Mouse (Mus musculus) forebrain, embryonic 14.5 days (tissue): ENCODE data around the gene Fn3k. TPM values are rescaled to one million over a fixed set of nuclear protein-coding genes. Genes with fewer than 3 reads are reported as not detected.

Experiments used
- ATAC-seq: fragments of 200-750 bp; cut with Nextera tagmentation; 2 replicates; pipeline ENCODE4 v1.8.0; 2017; ENCODE audit warnings: mild to moderate bottlenecking, moderate library complexity
- DNase-seq: peaks from one replicate; pipeline ENCODE4 v3.0.0-alpha.2; 2015; ENCODE audit warnings: low spot score
- H3K27ac ChIP-seq: fragments of 300-500 bp; sonication (generic); 2 replicates; pipeline ENCODE4 v1.5.1; 2014; ENCODE audit warnings: low read depth, mild to moderate bottlenecking, control low read depth, low read length, moderate library complexity
- H3K27me3 ChIP-seq: fragments of 300-500 bp; sonication (generic); replicated peaks from 2 replicates; pipeline ENCODE4 v1.6.1; 2014; ENCODE audit warnings: low read length, control low read depth, mixed read lengths; ENCODE audit not compliant: control insufficient read depth, insufficient read depth
- H3K36me3 ChIP-seq: fragments of 300-500 bp; sonication (generic); 2 replicates; pipeline ENCODE4 v1.6.1; 2014; ENCODE audit warnings: low read length, control low read depth; ENCODE audit not compliant: control insufficient read depth, insufficient read depth
- H3K4me1 ChIP-seq: fragments of 300-500 bp; sonication (generic); 2 replicates; pipeline ENCODE4 v1.6.1; 2014; ENCODE audit warnings: antibody characterized with exemption, low read length, control low read depth; ENCODE audit not compliant: control insufficient read depth, insufficient read depth
- H3K4me2 ChIP-seq: fragments of 300-500 bp; sonication (generic); 2 replicates; pipeline ENCODE4 v1.6.1; 2014; ENCODE audit warnings: mild to moderate bottlenecking, control low read depth, low read length
- H3K4me3 ChIP-seq: fragments of 300-500 bp; sonication (generic); 2 replicates; pipeline ENCODE4 v1.5.1; 2014; ENCODE audit warnings: low read depth, low read length, control low read depth
- H3K9ac ChIP-seq: fragments of 300-500 bp; sonication (generic); 2 replicates; pipeline ENCODE4 v1.6.1; 2014; ENCODE audit warnings: mild to moderate bottlenecking, low read length, control low read depth, moderate library complexity
- H3K9me3 ChIP-seq: fragments of 300-500 bp; sonication (generic); replicated peaks from 2 replicates; pipeline ENCODE4 v1.6.1; 2016; ENCODE audit warnings: low read length, control low read depth, mixed read lengths; ENCODE audit not compliant: control insufficient read depth
- WGBS: fragments of 180-500 bp; shearing (Covaris S2); extraction: QIAGEN DNeasy Blood & Tissue Kit; methylation state at CpG from one replicate; pipeline ENCODE4 v1.1.7; 2014; 5-methylcytosine and 5-hydroxymethylcytosine counted together
- polyA plus RNA-seq: library from polyadenylated mRNA; unstranded; fragments of >200 nt; fragmentation: Nextera tagmentation; extraction: Ambion mirVana; gene quantifications from 2 replicates; pipeline ENCODE4 v1.2.1, GENCODE M21; 2014

Gene Fn3k
- polyA plus RNA-seq, 1 experiment from 2014 or later, result 2.6 TPM

- no peak overlapping the region for H3K4me2 ChIP-seq
- H3K9ac ChIP-seq, result no peak overlapping the region
- no peak for ATAC-seq
- no peak overlapping the region for H3K4me3 ChIP-seq
- H3K4me1 ChIP-seq, result no peaks in the 10 kb centered on the region
- H3K27me3 ChIP-seq, result no peaks in the 10 kb centered on the region
- no peak for DNase-seq
- H3K9me3 ChIP-seq, result no peaks in the 10 kb centered on the region
- no peaks in the 10 kb centered on the region for H3K36me3 ChIP-seq
- WGBS, result 85% methylated on average over 4 of the region's 4 CpGs
- no peak overlapping the region for H3K27ac ChIP-seq
Observed at GRCm38 (mm10) chr11:121441653-121442052, 6.9 kb downstream of the Fn3k start.

GRCm38 (mm10) chr11:121442076-121442475 lies 7.4 kb downstream of the Fn3k start:
- no peak for ATAC-seq
- H3K36me3 ChIP-seq, result no peaks in the 10 kb centered on the region
- H3K9ac ChIP-seq, result no peak overlapping the region
- WGBS, result 77% methylated on average over 2 of the region's 2 CpGs
- H3K27ac ChIP-seq, result no peak overlapping the region
- H3K4me2 ChIP-seq, result no peak overlapping the region
- no peaks in the 10 kb centered on the region for H3K4me1 ChIP-seq
- DNase-seq, result no peak
- no peak overlapping the region for H3K4me3 ChIP-seq
- H3K27me3 ChIP-seq, result no peaks in the 10 kb centered on the region
- H3K9me3 ChIP-seq, result no peaks in the 10 kb centered on the region

GRCm38 (mm10) chr11:121451216-121451726 lies 16.6 kb downstream of the Fn3k start:
- 22% methylated on average over 9 of the region's 9 CpGs for WGBS
- ATAC-seq, result no peak; the same call in 1 of the 2 replicates

GRCm38 (mm10) chr11:121451753-121452635 lies 17.3 kb downstream of the Fn3k start, which contains the start of gene Tbcd:
Tbcd (plus strand) TSS chr11:121451949.
- under 1% methylated on average over 58 of the region's 58 CpGs for WGBS
- Histone ChIP-seq H3K4me1 (peaks cover 11% of the 10 kb centered on the region), H3K27ac (peak within 1 kb of the TSS; percentile 84), H3K27me3 (no peaks in the 10 kb centered on the region), H3K36me3 (peaks cover 4% of the 10 kb centered on the region; the same call in 1 of the 2 replicates), H3K9ac (peak within 1 kb of the TSS; percentile 80), H3K4me2 (peak within 1 kb of the TSS; percentile 64), H3K9me3 (no peaks in the 10 kb centered on the region), H3K4me3 (peak within 1 kb of the TSS; percentile 84)
- DNase-seq (peak; percentile 96), ATAC-seq (peak; percentile 96)

More at GRCm38 (mm10) chr11:121451216-121451726, 16.6 kb downstream of the Fn3k start:
- H3K9me3 ChIP-seq, result no peaks in the 10 kb centered on the region
- peak overlapping the region; percentile 80 for H3K9ac ChIP-seq
- H3K4me2 ChIP-seq, result peak overlapping the region; percentile 64
- no peaks in the 10 kb centered on the region for H3K27me3 ChIP-seq
- H3K36me3 ChIP-seq, result peaks cover 4% of the 10 kb centered on the region; the same call in 1 of the 2 replicates
- H3K27ac ChIP-seq, result peak overlapping the region; percentile 84; the same call in 1 of the 2 replicates
- peak overlapping the region; percentile 84 for H3K4me3 ChIP-seq
- no peak for DNase-seq
- peaks cover 11% of the 10 kb centered on the region for H3K4me1 ChIP-seq

GRCm38 (mm10) chr11:121457874-121458273 lies 23.2 kb downstream of the Fn3k start:
- no peak for DNase-seq
- Histone ChIP-seq H3K9me3 (no peaks in the 10 kb centered on the region), H3K36me3 (peaks cover 46% of the 10 kb centered on the region), H3K4me2 (no peak overlapping the region), H3K4me1 (peaks cover 6% of the 10 kb centered on the region; the same call in 1 of the 2 replicates), H3K27ac (no peak overlapping the region), H3K9ac (no peak overlapping the region), H3K27me3 (no peaks in the 10 kb centered on the region), H3K4me3 (no peak overlapping the region)
- no peak for ATAC-seq
- WGBS, result 92% methylated on average over 3 of the region's 3 CpGs

- no peaks in the 10 kb centered on the region for H3K27me3 ChIP-seq
- no peak overlapping the region for H3K4me3 ChIP-seq
- peaks cover 39% of the 10 kb centered on the region for H3K36me3 ChIP-seq
- ATAC-seq, result no peak
- no peak for DNase-seq
- no peak overlapping the region for H3K27ac ChIP-seq
- no peaks in the 10 kb centered on the region for H3K9me3 ChIP-seq
- no peak overlapping the region for H3K9ac ChIP-seq
- 93% methylated on average over 6 of the region's 6 CpGs for WGBS
- no peak overlapping the region for H3K4me2 ChIP-seq
- no peaks in the 10 kb centered on the region for H3K4me1 ChIP-seq
Observed at GRCm38 (mm10) chr11:121467408-121467807, 32.7 kb downstream of the Fn3k start.

- Histone ChIP-seq H3K4me2 (no peak overlapping the region), H3K27ac (no peak overlapping the region), H3K36me3 (peaks cover 35% of the 10 kb centered on the region), H3K9me3 (no peaks in the 10 kb centered on the region), H3K4me3 (no peak overlapping the region), H3K4me1 (no peaks in the 10 kb centered on the region), H3K9ac (no peak overlapping the region), H3K27me3 (no peaks in the 10 kb centered on the region)
- 75% methylated on average over 3 of the region's 3 CpGs for WGBS
- DNase-seq (no peak), ATAC-seq (no peak)
Observed at GRCm38 (mm10) chr11:121474831-121475230, 40.1 kb downstream of the Fn3k start.

GRCm38 (mm10) chr11:121475699-121476415 lies 41.1 kb downstream of the Fn3k start:
- ATAC-seq (peak; percentile 50; the same call in 1 of the 2 replicates), DNase-seq (peak; percentile 79)
- H3K27me3 ChIP-seq, result no peaks in the 10 kb centered on the region
- H3K4me1 ChIP-seq, result no peaks in the 10 kb centered on the region
- no peak overlapping the region for H3K27ac ChIP-seq
- H3K9me3 ChIP-seq, result no peaks in the 10 kb centered on the region
- no peak overlapping the region for H3K9ac ChIP-seq
- H3K4me3 ChIP-seq, result no peak overlapping the region
- peaks cover 33% of the 10 kb centered on the region for H3K36me3 ChIP-seq
- WGBS, result 39% methylated on average over 9 of the region's 9 CpGs
- no peak overlapping the region for H3K4me2 ChIP-seq
